Mouse (Mus musculus) stomach, embryonic 14.5 days (tissue): ENCODE measurements around the gene Nkx3-2. TPM values are rescaled to one million over a fixed set of nuclear protein-coding genes. Genes with fewer than 3 reads are reported as not detected.

ENCODE experiments used
- polyA plus RNA-seq: library from polyadenylated mRNA; unstranded; fragments of >200 nt; fragmentation: Nextera tagmentation; extraction: Ambion mirVana; gene quantifications from 2 replicates; pipeline ENCODE4 v1.2.1, GENCODE M21; 2014

The Nkx3-2 gene
- polyA plus RNA-seq, 1 experiment from 2014 or later = 2.0 TPM

Other genes starting within 250 kb of the Nkx3-2 start
- gene Rab28, start 56.3 kb downstream of the Nkx3-2 start, polyA plus RNA-seq = 72.3 and 78.0 TPM in 2 replicates
- 26.9 and 28.5 TPM in 2 replicates for gene Bod1l, start 79.8 kb upstream of the Nkx3-2 start, polyA plus RNA-seq